Mouse (Mus musculus) forebrain, embryonic 12.5 days (tissue): ENCODE data around the gene Ccdc40. TPM values are rescaled to one million over a fixed set of nuclear protein-coding genes. Genes with fewer than 3 reads are reported as not detected.
A peak's percentile ranks its signal among the peaks of the same experiment; 100 is the strongest.
"Not testable (repeated sequence)": the region's sequence is repeated elsewhere in the genome, so short reads cannot be mapped to it uniquely, and the experiment has no call there.

Experiments
- ATAC-seq: fragments of 200-750 bp; cut with Nextera tagmentation; 2 replicates; pipeline ENCODE4 v1.8.0; 2017; ENCODE audit warnings: moderate TSS enrichment; ENCODE audit not compliant: low FRiP score
- H3K27ac ChIP-seq: fragments of 300-500 bp; sonication (generic); 2 replicates; pipeline ENCODE4 v1.5.1; 2016; ENCODE audit warnings: mild to moderate bottlenecking
- H3K27me3 ChIP-seq: fragments of 300-500 bp; sonication (generic); 2 replicates; pipeline ENCODE4 v1.6.1; 2016; ENCODE audit warnings: mild to moderate bottlenecking
- H3K36me3 ChIP-seq: fragments of 300-500 bp; sonication (generic); replicated peaks from 2 replicates; pipeline ENCODE4 v1.6.1; 2016; ENCODE audit warnings: mild to moderate bottlenecking
- H3K4me1 ChIP-seq: fragments of 300-500 bp; sonication (generic); 2 replicates; pipeline ENCODE4 v1.6.1; 2016
- H3K4me2 ChIP-seq: fragments of 300-500 bp; sonication (generic); 2 replicates; pipeline ENCODE4 v1.6.1; 2016; ENCODE audit warnings: mild to moderate bottlenecking, moderate library complexity
- H3K4me3 ChIP-seq: fragments of 300-500 bp; sonication (generic); replicated peaks from 2 replicates; pipeline ENCODE4 v1.5.1; 2016; ENCODE audit warnings: mild to moderate bottlenecking
- H3K9ac ChIP-seq: fragments of 300-500 bp; sonication (generic); 2 replicates; pipeline ENCODE4 v1.6.1; 2016; ENCODE audit warnings: mild to moderate bottlenecking
- H3K9me3 ChIP-seq: fragments of 300-500 bp; sonication (generic); 2 replicates; pipeline ENCODE4 v1.6.1; 2016
- WGBS: fragments of 180-500 bp; shearing (Covaris S2); methylation state at CpG from one replicate; pipeline ENCODE4 v1.1.7; 2016; 5-methylcytosine and 5-hydroxymethylcytosine counted together
- polyA plus RNA-seq: library from polyadenylated mRNA; unstranded; fragments of >200 nt; fragmentation: Nextera tagmentation; extraction: Ambion mirVana; gene quantifications from 2 replicates; pipeline ENCODE4 v1.2.1, GENCODE M21; 2016

Ccdc40 gene
- polyA plus RNA-seq, 1 experiment from 2014 or later, result 20.7 TPM

GRCm38 (mm10) chr11:119250998-119251397 is 22.6 kb downstream of the Ccdc40 start:
- H3K36me3 ChIP-seq, result peaks cover 5% of the 10 kb centered on the region; the same call in 1 of the 2 replicates
- no peak overlapping the region for H3K4me3 ChIP-seq
- H3K4me2 ChIP-seq, result no peak overlapping the region
- no peak overlapping the region for H3K9ac ChIP-seq
- no peaks in the 10 kb centered on the region for H3K9me3 ChIP-seq
- peaks cover 22% of the 10 kb centered on the region for H3K4me1 ChIP-seq
- no peak overlapping the region for H3K27ac ChIP-seq
- ATAC-seq, result no peak
- no peaks in the 10 kb centered on the region for H3K27me3 ChIP-seq
- 73% methylated on average over 17 of the region's 17 CpGs for WGBS

GRCm38 (mm10) chr11:119252854-119253541 is 24.6 kb downstream of the Ccdc40 start:
- H3K9me3 ChIP-seq, result no peaks in the 10 kb centered on the region
- peak; percentile 73 for ATAC-seq
- H3K36me3 ChIP-seq, result 0 out of 2 replicates have a peak, but pooled peaks cover 4% of the 10 kb centered on the region
- WGBS, result 5% methylated on average over 22 of the region's 22 CpGs
- H3K4me1 ChIP-seq, result peaks cover 29% of the 10 kb centered on the region
- peak overlapping the region; percentile 30 for H3K4me2 ChIP-seq
- H3K27ac ChIP-seq, result no peak overlapping the region
- no peaks in the 10 kb centered on the region for H3K27me3 ChIP-seq
- H3K4me3 ChIP-seq, result peak overlapping the region; percentile 13
- peak overlapping the region; percentile 5 for H3K9ac ChIP-seq

GRCm38 (mm10) chr11:119256557-119256956 is 28.2 kb downstream of the Ccdc40 start:
- not testable (repeated sequence) for H3K4me2 ChIP-seq, H3K9ac ChIP-seq, H3K27ac ChIP-seq, H3K27me3 ChIP-seq, ATAC-seq, H3K4me3 ChIP-seq, H3K9me3 ChIP-seq
- peaks cover 23% of the 10 kb centered on the region for H3K36me3 ChIP-seq
- 86% methylated on average over 5 of the region's 5 CpGs for WGBS
- peaks cover 27% of the 10 kb centered on the region for H3K4me1 ChIP-seq

GRCm38 (mm10) chr11:119258216-119258571 is 29.8 kb downstream of the Ccdc40 start:
- Histone ChIP-seq H3K27me3 (no peaks in the 10 kb centered on the region), H3K36me3 (peaks cover 32% of the 10 kb centered on the region), H3K4me1 (peaks cover 15% of the 10 kb centered on the region; the same call in 1 of the 2 replicates), H3K9me3 (no peaks in the 10 kb centered on the region), H3K9ac (no peak overlapping the region; the same call in 1 of the 2 replicates), H3K27ac (0 out of 2 replicates have a peak overlapping the region, but pooled peaks have one; percentile 13), H3K4me2 (peak overlapping the region; percentile 49), H3K4me3 (peak overlapping the region; percentile 29)
- ATAC-seq, result no peak
- 72% methylated on average over 9 of the region's 9 CpGs for WGBS

- Histone ChIP-seq H3K9me3 (no peaks in the 10 kb centered on the region), H3K4me2 (peak overlapping the region; percentile 49), H3K4me1 (peaks cover 11% of the 10 kb centered on the region; the same call in 1 of the 2 replicates), H3K9ac (no peak overlapping the region; the same call in 1 of the 2 replicates), H3K27me3 (no peaks in the 10 kb centered on the region), H3K36me3 (peaks cover 32% of the 10 kb centered on the region), H3K4me3 (peak overlapping the region; percentile 29), H3K27ac (0 out of 2 replicates have a peak overlapping the region, but pooled peaks have one; percentile 13)
- peak; percentile 49; the same call in 1 of the 2 replicates for ATAC-seq
- 73% methylated on average over 23 of the region's 23 CpGs for WGBS
These were observed 30.4 kb downstream of the Ccdc40 start for GRCm38 (mm10) chr11:119258572-119259322.

GRCm38 (mm10) chr11:119259977-119260376 is 31.6 kb downstream of the Ccdc40 start:
- no peak overlapping the region for H3K4me2 ChIP-seq
- no peak overlapping the region for H3K4me3 ChIP-seq
- no peak for ATAC-seq
- H3K27me3 ChIP-seq, result no peaks in the 10 kb centered on the region
- H3K36me3 ChIP-seq, result peaks cover 37% of the 10 kb centered on the region
- no peak overlapping the region for H3K9ac ChIP-seq
- no peaks in the 10 kb centered on the region for H3K9me3 ChIP-seq
- WGBS, result 92% methylated on average over 8 of the region's 8 CpGs
- H3K27ac ChIP-seq, result no peak overlapping the region
- H3K4me1 ChIP-seq, result peaks cover 11% of the 10 kb centered on the region; the same call in 1 of the 2 replicates

- WGBS, result 93% methylated on average over 13 of the region's 13 CpGs
These were observed 36.0 kb downstream of the Ccdc40 start for GRCm38 (mm10) chr11:119264413-119264812.

GRCm38 (mm10) chr11:119265811-119266210 is 37.4 kb downstream of the Ccdc40 start:
- WGBS, result 66% methylated on average over 7 of the region's 7 CpGs
- Histone ChIP-seq H3K4me2 (no peak overlapping the region), H3K9me3 (no peaks in the 10 kb centered on the region), H3K4me1 (peaks cover 16% of the 10 kb centered on the region), H3K36me3 (peaks cover 24% of the 10 kb centered on the region), H3K4me3 (no peak overlapping the region), H3K9ac (no peak overlapping the region), H3K27ac (no peak overlapping the region), H3K27me3 (no peaks in the 10 kb centered on the region)
- ATAC-seq, result no peak

More at GRCm38 (mm10) chr11:119264413-119264812, 36.0 kb downstream of the Ccdc40 start:
- no peak overlapping the region for H3K4me2 ChIP-seq
- no peak for ATAC-seq
- H3K27me3 ChIP-seq, result no peaks in the 10 kb centered on the region
- H3K27ac ChIP-seq, result no peak overlapping the region; the same call in 1 of the 2 replicates
- H3K36me3 ChIP-seq, result peaks cover 37% of the 10 kb centered on the region
- no peak overlapping the region for H3K4me3 ChIP-seq
- H3K4me1 ChIP-seq, result peaks cover 16% of the 10 kb centered on the region
- no peak overlapping the region for H3K9ac ChIP-seq
- H3K9me3 ChIP-seq, result no peaks in the 10 kb centered on the region

GRCm38 (mm10) chr11:119267241-119267674 is 38.9 kb downstream of the Ccdc40 start:
- H3K4me2 ChIP-seq, result peak overlapping the region; percentile 91
- H3K27me3 ChIP-seq, result no peaks in the 10 kb centered on the region
- peak overlapping the region; percentile 70; the same call in 1 of the 2 replicates for H3K9ac ChIP-seq
- WGBS, result 38% methylated on average over 6 of the region's 6 CpGs
- H3K27ac ChIP-seq, result no peak overlapping the region
- no peak for ATAC-seq
- H3K9me3 ChIP-seq, result no peaks in the 10 kb centered on the region
- H3K4me3 ChIP-seq, result 0 out of 2 replicates have a peak overlapping the region, but pooled peaks have one; percentile 4
- H3K4me1 ChIP-seq, result peaks cover 16% of the 10 kb centered on the region
- H3K36me3 ChIP-seq, result peaks cover 12% of the 10 kb centered on the region; the same call in 1 of the 2 replicates

- peak within 1 kb of the TSS; percentile 70 for H3K9ac ChIP-seq
- peaks cover 16% of the 10 kb centered on the region for H3K4me1 ChIP-seq
- no peaks in the 10 kb centered on the region for H3K9me3 ChIP-seq
- no peak within 1 kb of the TSS for H3K27ac ChIP-seq
- peaks cover 14% of the 10 kb centered on the region for H3K36me3 ChIP-seq
- H3K4me3 ChIP-seq, result peak within 1 kb of the TSS; percentile 62
- 5% methylated on average over 52 of the region's 52 CpGs for WGBS
- H3K27me3 ChIP-seq, result no peaks in the 10 kb centered on the region
- ATAC-seq, result peak; percentile 88
- peak within 1 kb of the TSS; percentile 91 for H3K4me2 ChIP-seq
These were observed 39.6 kb downstream of the Ccdc40 start, which contains the start of gene Gaa for GRCm38 (mm10) chr11:119267768-119268556. Gaa (plus strand) TSS chr11:119267887.

GRCm38 (mm10) chr11:119268557-119269195 is 40.3 kb downstream of the Ccdc40 start:
- Histone ChIP-seq H3K4me3 (peak overlapping the region; percentile 62), H3K4me1 (peaks cover 16% of the 10 kb centered on the region), H3K27me3 (no peaks in the 10 kb centered on the region), H3K4me2 (peak overlapping the region; percentile 91), H3K27ac (no peak overlapping the region), H3K36me3 (peaks cover 17% of the 10 kb centered on the region), H3K9me3 (no peaks in the 10 kb centered on the region), H3K9ac (peak overlapping the region; percentile 70; the same call in 1 of the 2 replicates)
- ATAC-seq, result no peak
- 78% methylated on average over 16 of the region's 16 CpGs for WGBS
